Mouse (Mus musculus) T-helper 1 cell (primary cell): ENCODE measurements around the gene Eif3m.

Experiments
- in situ Hi-C: fragments of 300-600 bp; cut with MboI, MseI; formaldehyde crosslinking; loops from one replicate; pipeline ENCODE4 v1.15.1; 2025; ENCODE audit warnings: high pct_unique_total_duplicates

Eif3m gene

DNA sequence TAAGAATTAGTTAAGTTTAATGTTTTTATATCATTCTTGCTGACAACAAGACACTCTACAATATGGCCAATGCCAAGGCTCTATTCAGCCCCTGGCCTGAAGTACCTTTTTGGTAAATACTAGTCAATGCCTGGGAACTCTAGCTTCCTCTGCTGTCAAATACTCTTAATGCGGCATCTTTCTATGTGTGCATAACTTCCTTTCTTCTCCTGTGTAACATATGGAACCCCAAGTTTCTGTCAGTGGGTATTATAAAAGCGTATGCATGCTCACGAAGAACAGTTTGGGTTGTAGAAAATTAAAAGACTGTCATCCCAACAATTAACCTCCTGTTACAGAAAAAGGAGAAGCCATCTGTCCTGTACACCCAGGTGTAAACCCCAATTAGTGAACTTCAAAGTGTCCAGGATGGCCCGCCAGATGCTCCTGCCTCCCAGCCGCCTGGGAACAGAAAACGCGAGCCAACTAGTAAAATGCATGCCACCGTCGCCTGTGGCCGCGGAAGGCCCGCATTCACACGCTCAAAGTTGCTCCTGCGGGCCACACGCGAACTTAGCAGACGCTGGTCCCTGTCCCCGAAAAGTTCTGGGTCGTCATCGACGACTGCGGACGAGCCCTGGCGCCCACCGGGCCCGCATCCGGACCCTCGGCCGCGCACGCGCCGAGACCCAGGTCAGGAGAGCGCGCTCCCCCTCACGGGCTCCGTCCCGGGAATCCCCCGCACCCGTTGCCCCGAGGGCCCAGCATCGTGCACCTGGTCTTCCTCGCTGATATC, 501 bp downstream of the Eif3m start:
- in situ Hi-C loops: no loop called here

DNA sequence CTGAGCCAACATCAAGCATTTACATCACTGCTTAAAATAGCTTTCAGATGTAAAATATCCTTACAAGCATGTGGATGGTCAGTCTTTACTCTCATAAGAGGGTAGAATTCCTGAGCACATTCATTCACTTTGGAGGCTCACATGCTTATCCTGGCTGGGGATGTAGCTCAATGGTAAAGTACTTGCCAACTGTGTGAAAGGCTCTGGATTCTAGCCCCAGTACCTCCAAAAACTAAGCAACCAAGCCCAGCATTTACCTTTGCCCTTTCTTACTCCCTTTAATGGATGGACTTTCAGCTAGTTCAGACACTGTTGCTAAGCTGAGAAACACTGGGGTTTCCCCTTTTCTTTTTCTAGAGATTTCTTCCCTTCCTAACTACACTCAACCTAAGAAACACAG, 9.6 kb downstream of the Eif3m start:
- in situ Hi-C loops: no loop called here

DNA sequence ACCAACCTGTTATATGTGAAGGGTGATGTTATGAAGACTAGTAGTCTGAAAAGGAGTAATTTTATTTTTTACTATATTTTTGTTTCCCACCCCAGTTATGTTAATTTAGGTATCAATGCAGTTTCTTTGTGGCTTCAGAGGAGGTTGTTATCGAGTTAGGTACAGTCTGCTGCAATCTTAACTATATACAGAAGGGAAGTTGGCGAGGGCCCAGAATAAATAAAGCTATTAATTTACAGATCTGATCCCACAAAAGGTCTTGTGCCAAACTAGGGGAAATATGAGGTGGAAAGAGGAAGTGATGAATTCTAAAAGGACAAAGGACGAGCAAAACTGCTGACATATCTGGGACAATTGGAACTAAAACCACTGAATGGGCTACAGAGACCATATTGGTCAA, 20.7 kb downstream of the Eif3m start:
- in situ Hi-C loops: no loop called here

DNA sequence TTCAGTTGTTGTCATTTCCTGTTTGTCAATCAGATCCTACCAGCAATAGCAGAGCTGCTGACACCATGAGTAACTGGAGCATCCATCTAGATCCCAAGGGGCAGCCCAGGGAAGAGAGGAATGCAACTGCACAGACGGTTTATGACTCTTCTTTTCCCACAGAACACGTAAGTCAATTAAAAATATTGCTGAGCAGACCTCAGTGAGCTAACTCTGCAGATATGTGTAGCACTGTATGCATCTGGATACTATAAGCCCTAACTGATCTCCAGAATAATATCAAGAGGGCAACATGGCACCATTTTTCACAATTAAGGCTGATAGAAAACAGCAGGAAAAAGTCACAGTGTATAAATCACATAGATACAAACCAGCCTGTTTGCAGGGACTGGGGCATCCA, 22.4 kb downstream of the Eif3m start:
- in situ Hi-C loops: no loop called here

DNA sequence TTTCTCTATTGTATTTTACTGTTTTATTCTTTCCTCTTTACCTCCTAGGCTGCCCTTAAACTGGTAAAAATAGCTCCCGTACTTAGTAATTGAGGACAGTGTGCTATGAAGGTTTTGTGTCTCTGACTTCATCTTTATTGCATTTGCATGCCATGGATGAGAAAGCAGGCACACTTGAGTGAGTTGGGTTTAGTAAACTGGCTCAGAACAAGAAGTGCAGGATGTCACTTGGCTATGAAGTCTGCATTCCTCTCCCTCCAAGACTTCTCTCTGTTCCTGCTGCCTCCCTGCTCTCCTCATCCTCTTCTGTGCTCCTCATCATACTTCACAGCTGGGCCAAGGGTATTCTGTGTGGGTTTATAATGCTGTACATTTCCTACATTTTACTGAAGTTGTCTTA, 27.9 kb downstream of the Eif3m start:
- in situ Hi-C loops: no loop called here

DNA sequence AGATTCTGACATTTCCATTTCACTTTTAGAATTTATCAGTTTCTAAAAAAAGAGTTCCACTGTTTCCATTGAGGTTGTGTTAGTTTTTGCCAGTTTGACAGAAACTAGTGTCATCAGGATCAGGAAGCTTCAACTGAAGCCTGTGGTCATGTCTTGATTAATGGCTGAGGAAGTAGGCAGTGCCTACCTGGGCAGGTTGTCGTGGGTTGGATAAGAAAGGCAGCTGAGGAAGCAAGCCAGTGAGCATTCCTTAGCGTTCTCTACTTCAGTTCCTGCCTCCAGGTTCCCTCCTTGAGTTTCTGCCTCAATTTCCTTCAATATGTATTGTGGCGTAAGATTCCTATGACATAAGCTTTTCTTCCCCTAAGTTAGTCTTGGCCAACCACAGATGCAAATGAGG, 31.1 kb downstream of the Eif3m start:
- in situ Hi-C loops: no loop called here

DNA sequence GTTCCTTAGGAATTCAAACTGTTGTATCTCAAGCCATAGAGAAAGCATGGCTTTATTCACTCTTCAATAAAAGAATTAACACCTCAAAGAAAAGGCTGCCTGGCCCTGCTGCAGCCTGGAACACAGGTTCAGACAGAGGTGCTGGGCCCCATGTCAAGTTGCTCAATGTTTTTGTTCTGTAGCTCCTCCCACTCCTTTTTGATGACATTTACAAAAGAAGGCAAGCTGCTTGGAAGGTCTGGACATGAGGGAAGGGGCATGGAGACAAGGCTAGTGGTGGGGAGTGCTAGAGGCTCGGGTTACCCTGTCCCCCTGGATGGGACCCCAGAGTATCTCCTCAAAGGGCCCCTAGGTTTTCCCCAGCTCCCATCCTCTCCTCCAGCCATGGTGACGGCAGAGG, 35.2 kb downstream of the Eif3m start:
- in situ Hi-C loops: loop anchor here (5.0 kb wide), 1 partner anchor 49 kb away; no protein-coding TSS in a partner anchor

DNA sequence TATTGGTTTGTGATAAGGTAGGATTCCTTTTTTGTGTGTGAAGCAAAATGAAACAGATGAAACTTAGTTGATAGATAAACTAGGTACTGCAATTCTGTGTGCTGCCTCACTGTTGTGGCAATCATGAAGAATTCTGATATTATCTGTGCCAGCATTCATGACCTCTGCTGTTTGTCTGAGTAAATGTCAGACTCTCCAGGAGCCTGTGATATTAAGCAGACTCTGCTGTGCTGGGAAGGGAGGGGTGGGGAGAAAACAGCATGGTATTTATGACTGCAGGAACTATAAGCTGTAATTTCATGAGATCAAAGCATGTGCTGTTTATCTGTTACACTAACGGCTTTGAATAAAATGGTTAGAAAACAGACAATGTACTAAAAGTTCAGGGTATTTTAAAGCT, 52.4 kb downstream of the Eif3m start:
- in situ Hi-C loops: no loop called here
